Mouse (Mus musculus) liver, embryonic 16.5 days (tissue): Measurements from ENCODE around the gene Cyba. TPM values are rescaled to one million over a fixed set of nuclear protein-coding genes. Genes with fewer than 3 reads are reported as not detected.

ENCODE experiments used
- ATAC-seq: fragments of 200-750 bp; cut with Nextera tagmentation; 2 replicates; pipeline ENCODE4 v1.8.0; 2017; ENCODE audit warnings: low read depth, mild to moderate bottlenecking, moderate number of reproducible peaks, moderate library complexity
- H3K27ac ChIP-seq: fragments of 300-500 bp; sonication (generic); 2 replicates; pipeline ENCODE4 v1.5.1; 2014; ENCODE audit warnings: mild to moderate bottlenecking, low read length
- H3K27me3 ChIP-seq: fragments of 300-500 bp; sonication (generic); 2 replicates; pipeline ENCODE4 v1.6.1; 2014; ENCODE audit warnings: low read depth, low read length, mixed read lengths; ENCODE audit not compliant: control insufficient read depth, insufficient read depth
- H3K36me3 ChIP-seq: fragments of 300-500 bp; sonication (generic); 2 replicates; pipeline ENCODE4 v1.6.1; 2014; ENCODE audit warnings: mild to moderate bottlenecking; ENCODE audit not compliant: control insufficient read depth, insufficient read depth
- H3K4me1 ChIP-seq: fragments of 300-500 bp; sonication (generic); 2 replicates; pipeline ENCODE4 v1.6.1; 2014; ENCODE audit warnings: low read depth, low read length, mixed read lengths; ENCODE audit not compliant: control insufficient read depth
- H3K4me2 ChIP-seq: fragments of 300-500 bp; sonication (generic); 2 replicates; pipeline ENCODE4 v1.6.1; 2014; ENCODE audit warnings: low read depth, low read length, mixed read lengths
- H3K4me3 ChIP-seq: fragments of 300-500 bp; sonication (generic); 2 replicates; pipeline ENCODE4 v1.5.1; 2014; ENCODE audit warnings: low read depth, mild to moderate bottlenecking, low read length
- H3K9ac ChIP-seq: fragments of 300-500 bp; sonication (generic); 2 replicates; pipeline ENCODE4 v1.6.1; 2014; ENCODE audit warnings: low read depth, low read length
- H3K9me3 ChIP-seq: fragments of 300-500 bp; sonication (generic); replicated peaks from 2 replicates; pipeline ENCODE4 v1.6.1; 2016; ENCODE audit warnings: low read length; ENCODE audit not compliant: control insufficient read depth
- WGBS: fragments of 180-500 bp; shearing (Covaris S2); extraction: QIAGEN DNeasy Blood & Tissue Kit; methylation state at CpG from one replicate; pipeline ENCODE4 v1.1.7; 2014; ENCODE audit not compliant: insufficient replicate concordance; 5-methylcytosine and 5-hydroxymethylcytosine counted together
- microRNA-seq: library from miRNA; unstranded; fragments of <30 nt; microRNA quantifications from one replicate; pipeline ENCODE4, GENCODE M21; 2016
- polyA plus RNA-seq: library from polyadenylated mRNA; unstranded; fragments of >200 nt; fragmentation: Nextera tagmentation; extraction: Ambion mirVana; gene quantifications from 2 replicates; pipeline ENCODE4 v1.2.1, GENCODE M21; 2015

Gene Cyba
- polyA plus RNA-seq, 1 experiment from 2014 or later = 191 TPM

DNA sequence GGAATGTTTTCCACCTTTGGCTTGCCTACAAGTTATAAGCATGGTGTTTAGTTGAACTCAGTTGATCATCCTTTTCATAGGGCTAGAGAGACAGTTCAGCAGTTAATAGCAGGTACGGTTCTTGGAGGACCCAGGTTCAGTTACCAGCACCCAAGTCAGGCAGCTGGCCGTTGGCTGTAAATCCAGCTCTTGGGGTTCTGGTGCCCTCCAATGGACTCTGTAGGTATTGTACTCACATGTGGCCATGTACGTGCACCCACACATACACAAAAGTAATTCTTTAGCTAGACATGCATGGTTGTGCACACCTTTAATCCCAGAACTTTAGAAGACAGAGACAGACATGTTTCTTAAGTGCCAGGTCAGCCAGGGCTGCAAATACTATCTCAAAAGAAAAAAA is 43.4 kb downstream of the Cyba start:
- peaks cover 57% of the 10 kb centered on the region for H3K36me3 ChIP-seq
- no peak for ATAC-seq

DNA sequence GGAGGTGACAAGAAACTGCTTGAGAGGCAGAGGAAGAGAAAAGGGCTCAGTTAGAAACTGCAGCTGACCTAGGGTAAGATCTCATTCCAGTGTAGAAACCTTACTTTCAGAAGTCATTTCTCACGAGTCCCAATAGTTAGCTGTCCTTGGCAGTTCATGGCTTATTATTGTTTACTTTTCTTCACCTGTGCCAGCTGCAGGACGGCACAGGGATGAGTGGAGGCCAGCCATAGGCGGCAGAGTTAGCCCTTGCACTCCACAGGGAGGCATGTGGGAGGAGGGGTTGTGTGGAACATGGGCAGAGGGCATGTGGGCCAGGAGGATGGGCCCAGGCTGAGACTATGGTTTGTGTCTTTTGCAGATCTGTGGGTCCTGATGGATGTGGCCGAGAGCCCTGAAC is 49.7 kb downstream of the Cyba start:
- no peak for ATAC-seq
- Histone ChIP-seq H3K27ac (no peak overlapping the region), H3K9ac (no peak overlapping the region), H3K4me3 (no peak overlapping the region), H3K27me3 (no peaks in the 10 kb centered on the region), H3K36me3 (peaks cover 35% of the 10 kb centered on the region), H3K4me2 (no peak overlapping the region), H3K4me1 (peaks cover 9% of the 10 kb centered on the region), H3K9me3 (no peaks in the 10 kb centered on the region)
- WGBS = 68% methylated on average over 4 of the region's 4 CpGs

More for the DNA sequence above, 43.4 kb downstream of the Cyba start:
- Histone ChIP-seq H3K27me3 (no peaks in the 10 kb centered on the region), H3K27ac (no peak overlapping the region), H3K9me3 (peaks cover 2% of the 10 kb centered on the region), H3K4me3 (no peak overlapping the region), H3K4me1 (no peaks in the 10 kb centered on the region), H3K4me2 (no peak overlapping the region), H3K9ac (no peak overlapping the region)
- WGBS = 82% methylated on average over 3 of the region's 3 CpGs

DNA sequence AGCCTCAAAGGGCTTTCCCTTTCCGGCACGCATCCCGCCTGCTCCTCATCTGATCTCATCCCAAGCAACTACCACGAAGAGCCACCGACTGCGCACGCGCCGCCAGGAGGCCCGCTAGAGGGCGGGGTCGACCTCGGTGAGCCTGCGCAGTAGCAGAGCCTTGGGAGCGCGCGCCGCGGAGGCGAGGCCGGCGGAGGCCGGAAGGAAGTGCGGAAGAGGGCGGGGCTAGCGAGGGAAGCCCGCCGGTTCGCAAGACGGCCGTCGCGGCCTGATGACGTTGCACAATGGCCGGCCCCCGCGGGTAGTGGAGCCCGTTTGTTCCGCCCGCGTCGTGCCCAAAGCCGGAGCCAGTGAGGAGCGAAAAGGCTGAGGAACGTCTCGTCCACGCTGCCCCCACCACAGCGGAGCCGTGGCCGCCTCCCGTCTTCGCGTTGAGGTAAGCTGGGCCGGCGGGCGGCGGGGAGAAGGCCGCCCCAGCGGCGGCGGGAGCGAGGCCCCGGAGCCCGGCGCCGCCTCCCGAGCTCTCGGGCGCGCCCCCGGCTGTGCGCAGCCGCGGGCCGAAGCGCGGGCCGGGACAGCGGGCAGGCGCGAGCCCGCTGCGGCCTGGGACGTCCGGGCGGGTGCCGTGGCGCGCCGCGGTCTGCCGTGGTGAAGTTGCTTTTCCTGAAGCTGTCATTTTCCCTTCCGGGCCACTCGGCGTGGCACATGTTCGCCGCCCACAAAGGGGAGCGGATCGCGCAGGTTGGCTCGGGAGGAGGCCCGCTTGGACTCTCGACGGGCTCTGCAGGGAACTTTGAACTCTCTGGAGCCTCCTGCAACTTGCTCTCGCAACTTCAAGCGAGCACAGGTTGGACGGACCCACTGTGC is 56.1 kb downstream of the Cyba start, which contains the start of gene Zc3h18:
Gene Zc3h18 (plus strand): TSS at position 245 of the 867 bp plus-strand sequence.
- peak within 1 kb of the TSS; percentile 93 for H3K27ac ChIP-seq
- H3K9ac ChIP-seq = peak within 1 kb of the TSS; percentile 89
- H3K36me3 ChIP-seq = peaks cover 6% of the 10 kb centered on the region
- H3K9me3 ChIP-seq = no peaks in the 10 kb centered on the region
- WGBS = under 1% methylated on average over 89 of the region's 107 CpGs
- H3K4me1 ChIP-seq = peaks cover 24% of the 10 kb centered on the region
- H3K4me3 ChIP-seq = peak within 1 kb of the TSS; percentile 92
- peak within 1 kb of the TSS; percentile 84 for H3K4me2 ChIP-seq
- no peaks in the 10 kb centered on the region for H3K27me3 ChIP-seq
- peak; percentile 94 for ATAC-seq

DNA sequence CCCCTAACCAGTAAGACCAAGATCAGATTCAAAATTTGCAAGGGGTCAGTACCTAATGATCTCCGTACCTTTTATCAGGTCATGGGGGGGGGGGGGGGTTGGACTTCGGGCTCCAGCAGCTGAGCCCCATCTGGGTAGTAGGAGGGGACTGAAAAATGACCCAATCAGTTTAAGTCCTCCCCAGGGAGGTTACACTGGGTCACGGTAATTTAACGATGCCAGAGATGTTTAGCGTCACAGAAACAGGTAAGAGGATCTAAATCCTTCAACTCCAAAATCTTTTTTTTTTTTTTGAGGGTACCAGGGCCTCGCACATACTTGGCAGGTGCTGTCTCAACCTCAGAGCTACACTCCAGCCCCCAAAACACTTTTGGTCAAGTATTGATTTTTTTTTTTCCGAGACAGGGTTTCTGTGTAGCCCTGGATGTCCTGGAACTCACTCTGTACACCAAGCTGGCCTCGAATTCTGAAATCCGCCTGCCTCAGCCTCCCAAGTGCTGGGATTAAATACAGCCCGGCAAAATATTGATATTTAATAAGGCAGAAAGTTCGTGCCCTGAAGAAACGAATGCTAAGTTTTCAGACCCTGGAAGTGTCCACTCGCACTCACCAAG is 56.9 kb downstream of the Cyba start:
- 17% methylated on average over 13 of the region's 13 CpGs for WGBS
- Histone ChIP-seq H3K27ac (peak overlapping the region; percentile 70), H3K9ac (peak overlapping the region; percentile 61), H3K4me3 (peak overlapping the region; percentile 92), H3K27me3 (no peaks in the 10 kb centered on the region), H3K36me3 (peaks cover 4% of the 10 kb centered on the region), H3K9me3 (no peaks in the 10 kb centered on the region), H3K4me2 (peak overlapping the region; percentile 76), H3K4me1 (peaks cover 24% of the 10 kb centered on the region)
- ATAC-seq = no peak

DNA sequence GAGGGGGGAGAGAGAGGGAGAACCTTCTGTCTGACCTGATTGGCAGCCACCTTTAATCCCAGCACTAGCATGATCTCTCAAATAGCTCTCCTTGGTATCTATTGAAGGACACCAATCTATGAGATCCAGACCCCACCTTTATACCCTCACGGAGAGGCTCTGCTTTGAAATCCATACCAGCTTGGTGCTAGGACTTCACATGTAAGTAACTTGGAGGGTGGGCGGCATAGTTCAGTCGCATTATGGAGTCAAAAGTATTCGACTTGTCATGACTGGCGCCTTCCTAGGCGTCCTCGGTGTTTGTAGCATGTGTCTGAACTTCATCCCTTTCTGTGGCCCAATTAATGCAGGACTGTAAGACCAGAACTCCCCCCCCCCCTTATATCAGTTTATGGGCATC is 57.4 kb downstream of the Cyba start:
- ATAC-seq = no peak
- Histone ChIP-seq H3K4me2 (peak overlapping the region; percentile 76), H3K27ac (no peak overlapping the region), H3K4me3 (peak overlapping the region; percentile 92; the same call in 1 of the 2 replicates), H3K9me3 (no peaks in the 10 kb centered on the region), H3K27me3 (no peaks in the 10 kb centered on the region), H3K36me3 (peaks cover 3% of the 10 kb centered on the region), H3K4me1 (peaks cover 24% of the 10 kb centered on the region), H3K9ac (no peak overlapping the region; the same call in 1 of the 2 replicates)
- WGBS = 82% methylated on average over 7 of the region's 7 CpGs

Small RNA genes within 50 kb of the gene (microRNA-seq; reads per million reads assigned to microRNA genes)
- gene Gm24366 = not detected

Other genes starting within 250 kb of the Cyba start
- gene Zfpm1, start 150.8 kb downstream of the Cyba start, polyA plus RNA-seq = 6.8 and 8.1 TPM in 2 replicates
- not detected in 2 replicates for gene Trhr2, start 72.2 kb downstream of the Cyba start, polyA plus RNA-seq
- gene Zc3h18, start 56.3 kb downstream of the Cyba start, polyA plus RNA-seq = 17.8 and 19.0 TPM in 2 replicates
- gene Il17c, start 10.9 kb downstream of the Cyba start, polyA plus RNA-seq = not detected in 2 replicates
- 21.8 and 23.2 TPM in 2 replicates for gene Mvd, start 10.5 kb upstream of the Cyba start, polyA plus RNA-seq
- gene Snai3, start 27.8 kb upstream of the Cyba start, polyA plus RNA-seq = 0.14 and 0.40 TPM in 2 replicates
- gene Rnf166, start 43.1 kb upstream of the Cyba start, polyA plus RNA-seq = 12.7 and 14.0 TPM in 2 replicates
- gene Ctu2, start 43.2 kb upstream of the Cyba start, polyA plus RNA-seq = 9.6 and 12.7 TPM in 2 replicates
- gene Piezo1, start 118.4 kb upstream of the Cyba start, polyA plus RNA-seq = 11.3 and 15.5 TPM in 2 replicates
- 34.7 and 41.1 TPM in 2 replicates for gene Cdt1, start 135.1 kb upstream of the Cyba start, polyA plus RNA-seq
- 196 and 204 TPM in 2 replicates for gene Aprt, start 144.0 kb upstream of the Cyba start, polyA plus RNA-seq
- gene Galns, start 178.5 kb upstream of the Cyba start, polyA plus RNA-seq = 8.1 and 8.6 TPM in 2 replicates
- gene Trappc2l, start 178.7 kb upstream of the Cyba start, polyA plus RNA-seq = 21.5 and 22.8 TPM in 2 replicates
- gene Pabpn1l, start 189.8 kb upstream of the Cyba start, polyA plus RNA-seq = not detected in 2 replicates